Mouse (Mus musculus): ENCODE data around the gene Gm17019. TPM values are rescaled to one million over a fixed set of nuclear protein-coding genes. Genes with fewer than 3 reads are reported as not detected.
"Not testable (repeated sequence)": the region's sequence is repeated elsewhere in the genome, so short reads cannot be mapped to it uniquely, and the experiment has no call there.

Gm17019 gene
- polyA plus RNA-seq (2012; ENCODE audit: insufficient read depth, insufficient read length, low replicate concordance, missing spikeins), result not detected in 2 replicates

DNA sequence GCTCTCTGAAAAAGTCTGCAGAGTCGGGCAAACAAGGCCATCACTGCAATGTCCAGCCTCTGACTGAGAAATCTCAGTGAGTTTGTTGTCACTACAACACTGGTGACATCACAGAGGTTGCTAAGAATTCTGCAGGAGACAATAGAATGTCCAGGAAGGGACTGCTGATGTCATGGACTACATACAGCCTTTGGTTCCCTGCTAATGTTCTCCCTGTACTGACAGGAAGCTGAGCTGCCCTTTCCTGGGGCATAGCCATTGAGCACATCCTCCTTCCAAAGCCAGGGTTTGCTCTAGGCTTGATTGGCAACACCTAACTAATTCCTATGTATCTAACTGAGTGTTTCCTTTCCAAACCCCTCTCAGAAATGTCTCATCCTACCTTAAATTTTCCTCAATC is at the start of gene Gm17019:
Gene Gm17019 (minus strand): TSS at position 101 of the 400 bp plus-strand sequence.
- not testable (repeated sequence) for H3K27ac ChIP-seq (ENCODE audit: insufficient read depth, low read depth, low read length); H3K4me1 ChIP-seq (ENCODE audit: control insufficient read depth, insufficient read depth, low read length); H3K4me3 ChIP-seq (ENCODE audit: insufficient read depth, low read depth, low read length)
- 22% methylated on average over 1 of the region's 1 CpGs for WGBS

GRCm38 (mm10) chr5:15062385-15062715 is 29.6 kb upstream of the Gm17019 start:
- H3K4me1 ChIP-seq (ENCODE audit: control insufficient read depth, insufficient read depth, low read length), result not testable (repeated sequence)
- 92% methylated on average over 1 of the region's 1 CpGs for WGBS

GRCm38 (mm10) chr5:15061638-15062384 is 29.0 kb upstream of the Gm17019 start:
- WGBS, result 84% methylated on average over 4 of the region's 4 CpGs
- H3K4me1 ChIP-seq (ENCODE audit: control insufficient read depth, insufficient read depth, low read length); H3K27ac ChIP-seq (ENCODE audit: insufficient read depth, low read depth, low read length); H3K4me3 ChIP-seq (ENCODE audit: insufficient read depth, low read depth, low read length): not testable (repeated sequence)

More at GRCm38 (mm10) chr5:15062385-15062715, 29.6 kb upstream of the Gm17019 start:
- H3K4me3 ChIP-seq (ENCODE audit: insufficient read depth, low read depth, low read length); H3K27ac ChIP-seq (ENCODE audit: insufficient read depth, low read depth, low read length): not testable (repeated sequence)

DNA sequence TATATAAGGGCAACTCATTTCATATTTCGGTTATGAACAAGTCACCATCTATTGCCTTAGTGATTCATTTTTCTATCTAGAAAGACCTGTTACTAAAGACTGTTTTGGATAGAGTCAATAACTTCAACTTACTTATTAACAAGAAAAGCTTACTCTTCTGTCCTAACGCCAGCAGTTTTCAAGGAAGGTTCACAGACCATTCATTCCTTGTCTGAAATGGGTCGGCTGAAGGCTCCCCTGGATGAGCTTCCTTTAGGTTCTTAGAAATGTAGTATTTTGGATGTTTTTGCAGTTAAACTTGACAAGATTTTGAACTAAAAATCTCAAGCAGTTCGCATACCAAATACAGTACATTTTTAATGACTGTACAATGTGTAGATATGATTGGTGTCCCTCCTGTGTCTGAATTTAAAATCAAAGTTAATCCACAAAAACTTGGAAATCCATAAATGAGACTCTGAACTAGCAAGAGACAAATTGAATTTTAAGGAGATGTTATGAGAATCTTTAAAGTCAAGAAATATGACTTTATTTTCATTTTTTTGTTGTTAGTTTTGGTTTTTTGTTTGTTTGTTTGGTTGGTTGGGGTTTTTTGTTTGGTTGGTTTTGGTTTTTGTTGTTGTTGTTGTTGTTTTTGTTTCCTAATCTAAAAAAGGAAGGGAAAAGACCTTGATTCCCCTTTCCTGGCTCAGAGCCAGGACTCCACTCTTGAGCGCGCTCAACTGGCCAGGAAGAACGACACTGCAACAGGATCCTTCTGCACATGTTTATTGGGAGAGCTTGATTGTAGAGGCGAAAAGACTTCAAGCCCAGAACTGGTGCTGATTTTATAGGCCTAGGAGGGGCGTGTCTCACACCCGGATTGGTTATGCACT is 21.6 kb upstream of the Gm17019 start:
- H3K4me3 ChIP-seq (ENCODE audit: insufficient read depth, low read depth, low read length); H3K4me1 ChIP-seq (ENCODE audit: control insufficient read depth, insufficient read depth, low read length); H3K27ac ChIP-seq (ENCODE audit: insufficient read depth, low read depth, low read length): not testable (repeated sequence)
- 76% methylated on average over 10 of the region's 10 CpGs for WGBS

DNA sequence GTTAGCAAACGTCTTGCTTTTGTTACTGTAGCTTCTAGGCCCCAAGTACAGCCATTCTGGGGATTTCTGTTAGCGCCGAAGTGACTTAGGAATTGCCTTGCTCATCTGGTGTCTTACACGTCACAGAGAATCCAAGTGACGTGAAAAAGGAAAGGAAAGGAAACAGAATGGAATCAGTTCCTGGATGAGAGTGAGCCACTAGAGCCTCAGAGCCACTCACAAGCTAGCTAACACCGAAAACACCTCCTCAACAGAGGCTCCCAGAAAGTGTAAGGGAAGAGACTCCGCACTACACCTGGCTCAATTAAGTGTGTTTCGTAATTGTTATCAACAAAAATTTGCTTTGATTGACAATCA is 20.8 kb upstream of the Gm17019 start:
- H3K4me1 ChIP-seq (ENCODE audit: control insufficient read depth, insufficient read depth, low read length); H3K27ac ChIP-seq (ENCODE audit: insufficient read depth, low read depth, low read length); H3K4me3 ChIP-seq (ENCODE audit: insufficient read depth, low read depth, low read length): not testable (repeated sequence)
- 75% methylated on average over 8 of the region's 8 CpGs for WGBS

DNA sequence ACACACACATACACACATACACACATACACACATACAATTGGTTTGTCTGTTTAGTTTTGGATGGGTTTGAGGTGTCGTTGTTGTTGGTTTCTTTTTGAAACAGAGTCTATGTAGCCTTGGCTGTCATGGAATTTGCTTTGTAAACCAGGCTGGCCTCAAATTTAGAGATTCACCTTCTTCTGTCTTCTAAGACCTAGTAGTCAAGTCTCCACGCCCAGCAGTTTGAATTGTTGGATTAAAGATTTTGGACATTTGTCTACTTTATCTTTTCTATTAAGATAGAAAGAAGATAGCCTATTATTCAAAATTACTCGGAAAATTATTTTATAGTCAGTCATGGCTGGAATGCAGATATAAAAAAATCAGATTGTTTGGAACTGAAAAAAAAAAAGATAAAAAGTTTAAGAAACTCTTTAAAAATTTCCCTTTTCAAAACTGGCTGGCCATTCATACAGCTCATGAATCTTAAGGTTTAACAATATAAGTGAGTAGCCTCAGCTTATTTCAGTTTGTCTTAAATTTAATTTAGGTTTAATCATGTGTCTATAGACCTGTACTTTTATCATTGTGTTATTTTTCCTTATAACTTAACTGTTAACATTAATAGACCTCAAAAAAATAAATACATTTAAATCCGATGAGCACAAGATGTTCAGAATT is 20.3 kb upstream of the Gm17019 start:
- not testable (repeated sequence) for H3K4me1 ChIP-seq (ENCODE audit: control insufficient read depth, insufficient read depth, low read length); H3K4me3 ChIP-seq (ENCODE audit: insufficient read depth, low read depth, low read length); H3K27ac ChIP-seq (ENCODE audit: insufficient read depth, low read depth, low read length)
- WGBS, result 81% methylated on average over 4 of the region's 4 CpGs

DNA sequence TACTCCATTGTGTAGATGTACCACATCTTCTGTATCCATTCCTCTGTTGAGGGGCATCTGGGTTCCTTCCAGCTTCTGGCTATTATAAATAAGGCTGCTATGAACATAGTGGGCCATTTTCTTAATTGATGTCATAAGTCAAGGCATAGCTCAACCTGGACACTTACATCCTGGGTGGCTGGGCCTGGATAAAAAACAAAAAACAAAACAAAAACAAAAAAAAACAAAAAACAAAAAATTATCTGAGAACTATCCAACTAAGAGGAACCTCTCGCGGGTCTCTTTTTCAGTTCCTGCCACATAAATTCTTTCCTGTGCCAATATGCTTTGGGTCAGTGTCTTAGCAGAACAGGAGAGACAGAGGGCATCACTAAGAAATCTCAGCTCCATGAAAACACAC is 18.0 kb upstream of the Gm17019 start:
- not testable (repeated sequence) for H3K27ac ChIP-seq (ENCODE audit: insufficient read depth, low read depth, low read length); H3K4me1 ChIP-seq (ENCODE audit: control insufficient read depth, insufficient read depth, low read length); H3K4me3 ChIP-seq (ENCODE audit: insufficient read depth, low read depth, low read length)
- 74% methylated on average over 2 of the region's 2 CpGs for WGBS

GRCm38 (mm10) chr5:15044830-15045767 is 12.3 kb upstream of the Gm17019 start:
- H3K27ac ChIP-seq (ENCODE audit: insufficient read depth, low read depth, low read length); H3K4me1 ChIP-seq (ENCODE audit: control insufficient read depth, insufficient read depth, low read length); H3K4me3 ChIP-seq (ENCODE audit: insufficient read depth, low read depth, low read length): not testable (repeated sequence)
- WGBS, result 85% methylated on average over 9 of the region's 9 CpGs

GRCm38 (mm10) chr5:15040784-15041183 is 8.0 kb upstream of the Gm17019 start:
- WGBS, result 80% methylated on average over 4 of the region's 4 CpGs
- not testable (repeated sequence) for H3K4me3 ChIP-seq (ENCODE audit: insufficient read depth, low read depth, low read length)

GRCm38 (mm10) chr5:15039984-15040383 is 7.2 kb upstream of the Gm17019 start:
- not testable (repeated sequence) for H3K4me1 ChIP-seq (ENCODE audit: control insufficient read depth, insufficient read depth, low read length); H3K27ac ChIP-seq (ENCODE audit: insufficient read depth, low read depth, low read length); H3K4me3 ChIP-seq (ENCODE audit: insufficient read depth, low read depth, low read length)
- WGBS, result 80% methylated on average over 4 of the region's 4 CpGs

More at GRCm38 (mm10) chr5:15040784-15041183, 8.0 kb upstream of the Gm17019 start:
- H3K4me1 ChIP-seq (ENCODE audit: control insufficient read depth, insufficient read depth, low read length); H3K27ac ChIP-seq (ENCODE audit: insufficient read depth, low read depth, low read length): not testable (repeated sequence)

GRCm38 (mm10) chr5:15024316-15024715 is 8.5 kb downstream of the Gm17019 start:
- 75% methylated on average over 1 of the region's 1 CpGs for WGBS

GRCm38 (mm10) chr5:15020067-15020466 is 12.7 kb downstream of the Gm17019 start:
- not testable (repeated sequence) for H3K27ac ChIP-seq (ENCODE audit: insufficient read depth, low read depth, low read length); H3K4me3 ChIP-seq (ENCODE audit: insufficient read depth, low read depth, low read length); H3K4me1 ChIP-seq (ENCODE audit: control insufficient read depth, insufficient read depth, low read length)
- WGBS, result 68% methylated on average over 2 of the region's 2 CpGs

More at GRCm38 (mm10) chr5:15024316-15024715, 8.5 kb downstream of the Gm17019 start:
- H3K27ac ChIP-seq (ENCODE audit: insufficient read depth, low read depth, low read length); H3K4me3 ChIP-seq (ENCODE audit: insufficient read depth, low read depth, low read length); H3K4me1 ChIP-seq (ENCODE audit: control insufficient read depth, insufficient read depth, low read length): not testable (repeated sequence)

Measured in olfactory bulb, adult 2 months (tissue).